Mouse (Mus musculus): ENCODE measurements at regions not wholly inside any gene's neighbourhood (a gene's known extent, or its start where the extent isn't known, plus 50 kb on each side); places are given as distances from the start of the nearest gene placed in this dataset.

- H3K27me3 ChIP-seq (ENCODE audit: insufficient read depth, low read length): 0 out of 2 replicates have a peak, but pooled peaks cover 2% of the 10 kb centered on the region
- H3K36me3 ChIP-seq (ENCODE audit: insufficient read depth, low read length): no peaks in the 10 kb centered on the region
- H3K4me1 ChIP-seq (ENCODE audit: insufficient read depth, low read length): no peaks in the 10 kb centered on the region
- no peak for ATAC-seq (ENCODE audit: low FRiP score, low TSS enrichment)
- no peak overlapping the region for H3K27ac ChIP-seq (ENCODE audit: low read length)
- no peak overlapping the region for H3K4me2 ChIP-seq (replicated peaks; ENCODE audit: low read depth, low read length)
- no peak overlapping the region for H3K9ac ChIP-seq (replicated peaks; ENCODE audit: low read length)
- H3K4me3 ChIP-seq (ENCODE audit: low read length): no peak overlapping the region
- 64% methylated on average over 1 of the region's 1 CpGs for WGBS
- H3K9me3 ChIP-seq (ENCODE audit: low read length): no peaks in the 10 kb centered on the region
These were observed 379.0 kb upstream of the Mgmt start for GRCm38 (mm10) chr7:136515376-136515775.

GRCm38 (mm10) chr7:136525821-136526220 is 368.6 kb upstream of the Mgmt start:
- no peak overlapping the region for H3K4me3 ChIP-seq (ENCODE audit: low read length)
- 72% methylated on average over 9 of the region's 9 CpGs for WGBS
- H3K27me3 ChIP-seq (ENCODE audit: insufficient read depth, low read length): no peaks in the 10 kb centered on the region
- H3K4me2 ChIP-seq (replicated peaks; ENCODE audit: low read depth, low read length): no peak overlapping the region
- H3K9ac ChIP-seq (replicated peaks; ENCODE audit: low read length): no peak overlapping the region
- H3K9me3 ChIP-seq (ENCODE audit: low read length): no peaks in the 10 kb centered on the region
- H3K4me1 ChIP-seq (ENCODE audit: insufficient read depth, low read length): peaks cover 6% of the 10 kb centered on the region; the same call in 1 of the 2 replicates
- H3K27ac ChIP-seq (ENCODE audit: low read length): no peak overlapping the region
- no peak for ATAC-seq (ENCODE audit: low FRiP score, low TSS enrichment)
- no peaks in the 10 kb centered on the region for H3K36me3 ChIP-seq (ENCODE audit: insufficient read depth, low read length)

GRCm38 (mm10) chr7:136530006-136530785 is 364.2 kb upstream of the Mgmt start:
- no peak overlapping the region for H3K9ac ChIP-seq (replicated peaks; ENCODE audit: low read length)
- no peak overlapping the region for H3K4me2 ChIP-seq (replicated peaks; ENCODE audit: low read depth, low read length)
- 61% methylated on average over 8 of the region's 8 CpGs for WGBS
- H3K36me3 ChIP-seq (ENCODE audit: insufficient read depth, low read length): no peaks in the 10 kb centered on the region
- no peak for ATAC-seq (ENCODE audit: low FRiP score, low TSS enrichment)
- no peak overlapping the region for H3K4me3 ChIP-seq (ENCODE audit: low read length)
- no peak overlapping the region for H3K27ac ChIP-seq (ENCODE audit: low read length)
- H3K27me3 ChIP-seq (ENCODE audit: insufficient read depth, low read length): no peaks in the 10 kb centered on the region
- H3K4me1 ChIP-seq (ENCODE audit: insufficient read depth, low read length): peaks cover 6% of the 10 kb centered on the region; the same call in 1 of the 2 replicates
- no peaks in the 10 kb centered on the region for H3K9me3 ChIP-seq (ENCODE audit: low read length)

DNA sequence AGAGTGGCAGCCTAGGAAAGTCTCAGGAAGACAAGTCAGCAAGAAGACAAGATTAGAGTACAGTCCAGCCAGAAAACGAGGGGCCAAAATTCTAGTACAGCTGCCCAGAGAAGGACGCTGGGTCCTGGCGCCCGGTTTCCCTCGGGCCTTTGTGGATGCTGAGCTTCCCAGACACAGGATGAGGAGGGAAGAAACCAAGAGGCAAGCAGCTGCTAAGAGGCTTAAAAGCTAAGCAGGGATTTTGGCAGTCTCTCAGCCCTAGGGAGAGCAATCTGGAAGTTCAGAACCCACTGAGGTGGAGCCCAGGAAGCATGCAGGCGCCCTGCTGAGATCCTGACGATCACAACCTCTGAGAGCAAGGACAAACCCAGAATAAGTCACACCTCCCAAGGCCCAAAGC is 363.1 kb upstream of the Mgmt start:
- 80% methylated on average over 7 of the region's 7 CpGs for WGBS
- no peak overlapping the region for H3K27ac ChIP-seq (ENCODE audit: low read length)
- no peak overlapping the region for H3K4me2 ChIP-seq (replicated peaks; ENCODE audit: low read depth, low read length)
- H3K27me3 ChIP-seq (ENCODE audit: insufficient read depth, low read length): no peaks in the 10 kb centered on the region
- ATAC-seq (ENCODE audit: low FRiP score, low TSS enrichment): no peak
- no peak overlapping the region for H3K9ac ChIP-seq (replicated peaks; ENCODE audit: low read length)
- H3K4me3 ChIP-seq (ENCODE audit: low read length): no peak overlapping the region
- peaks cover 6% of the 10 kb centered on the region; the same call in 1 of the 2 replicates for H3K4me1 ChIP-seq (ENCODE audit: insufficient read depth, low read length)
- H3K36me3 ChIP-seq (ENCODE audit: insufficient read depth, low read length): no peaks in the 10 kb centered on the region
- H3K9me3 ChIP-seq (ENCODE audit: low read length): no peaks in the 10 kb centered on the region

DNA sequence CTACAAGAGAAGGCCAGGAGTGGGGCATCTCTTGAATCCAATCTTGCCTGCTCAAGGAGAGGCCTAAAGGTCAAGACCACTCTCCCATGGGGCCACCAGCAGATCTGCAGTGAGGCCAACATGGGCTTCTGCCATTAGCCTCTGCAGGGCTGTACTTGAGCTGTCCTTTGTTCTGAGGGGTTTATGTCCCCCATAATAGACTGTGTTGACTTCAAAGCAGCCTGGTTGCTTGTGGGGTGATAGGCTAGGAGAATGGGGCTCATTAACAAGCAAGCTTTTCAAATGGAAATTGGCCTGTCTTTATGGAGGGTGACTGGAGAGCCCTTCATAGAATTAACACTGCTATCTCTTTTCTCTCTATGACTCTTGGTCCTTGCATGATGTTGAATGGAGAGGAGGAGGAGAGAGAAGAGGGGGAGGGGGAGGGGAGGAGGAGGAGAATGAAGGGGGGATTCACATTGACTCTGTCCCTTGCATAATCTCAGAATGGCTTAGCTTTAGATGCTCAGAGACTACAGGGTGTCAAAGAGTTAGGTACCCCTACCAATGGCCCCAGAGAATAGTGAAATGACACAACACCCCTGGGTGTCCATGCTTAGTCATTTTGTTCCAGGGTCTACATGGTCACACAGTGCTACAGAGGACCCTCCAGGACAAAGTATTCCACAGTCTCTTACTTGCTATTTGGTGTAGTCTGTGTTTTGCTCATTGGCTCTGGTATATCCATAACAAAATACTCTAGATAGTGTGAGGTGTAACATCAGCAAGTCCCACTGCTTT is 352.3 kb upstream of the Mgmt start:
- Histone ChIP-seq H3K36me3 (ENCODE audit: insufficient read depth, low read length) (no peaks in the 10 kb centered on the region), H3K4me1 (ENCODE audit: insufficient read depth, low read length) (no peaks in the 10 kb centered on the region), H3K27ac (ENCODE audit: low read length) (no peak overlapping the region), H3K27me3 (ENCODE audit: insufficient read depth, low read length) (0 out of 2 replicates have a peak, but pooled peaks cover 4% of the 10 kb centered on the region), H3K9me3 (ENCODE audit: low read length) (no peaks in the 10 kb centered on the region), H3K9ac (replicated peaks; ENCODE audit: low read length) (no peak overlapping the region), H3K4me3 (ENCODE audit: low read length) (no peak overlapping the region), H3K4me2 (replicated peaks; ENCODE audit: low read depth, low read length) (no peak overlapping the region)
- no peak for ATAC-seq (ENCODE audit: low FRiP score, low TSS enrichment)

DNA sequence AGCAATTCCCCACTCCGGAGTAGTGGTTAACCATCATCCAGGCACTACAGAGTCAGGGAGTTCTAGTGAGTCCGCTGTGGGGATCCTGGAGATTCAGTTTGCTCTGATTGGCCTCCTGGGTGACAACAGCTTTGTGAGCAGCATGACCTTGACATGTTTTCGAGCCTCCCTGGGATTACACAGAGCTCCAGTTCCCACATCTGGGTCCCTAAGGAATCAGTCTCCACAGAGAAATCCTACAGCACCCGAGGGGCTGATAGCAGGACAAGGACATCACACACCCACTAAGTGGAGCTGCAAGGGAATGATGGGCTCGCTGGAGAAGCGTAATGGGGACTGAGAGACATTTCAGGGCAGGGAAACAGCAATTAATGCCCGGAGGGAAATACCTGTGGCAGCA is 351.5 kb upstream of the Mgmt start:
- no peak overlapping the region for H3K27ac ChIP-seq (ENCODE audit: low read length)
- WGBS: 80% methylated on average over 7 of the region's 7 CpGs
- H3K27me3 ChIP-seq (ENCODE audit: insufficient read depth, low read length): peaks cover 4% of the 10 kb centered on the region; the same call in 1 of the 2 replicates
- no peaks in the 10 kb centered on the region for H3K9me3 ChIP-seq (ENCODE audit: low read length)
- no peak overlapping the region for H3K4me3 ChIP-seq (ENCODE audit: low read length)
- H3K4me2 ChIP-seq (replicated peaks; ENCODE audit: low read depth, low read length): no peak overlapping the region
- no peaks in the 10 kb centered on the region for H3K36me3 ChIP-seq (ENCODE audit: insufficient read depth, low read length)
- H3K4me1 ChIP-seq (ENCODE audit: insufficient read depth, low read length): 0 out of 2 replicates have a peak, but pooled peaks cover 2% of the 10 kb centered on the region
- no peak for ATAC-seq (ENCODE audit: low FRiP score, low TSS enrichment)
- no peak overlapping the region for H3K9ac ChIP-seq (replicated peaks; ENCODE audit: low read length)

DNA sequence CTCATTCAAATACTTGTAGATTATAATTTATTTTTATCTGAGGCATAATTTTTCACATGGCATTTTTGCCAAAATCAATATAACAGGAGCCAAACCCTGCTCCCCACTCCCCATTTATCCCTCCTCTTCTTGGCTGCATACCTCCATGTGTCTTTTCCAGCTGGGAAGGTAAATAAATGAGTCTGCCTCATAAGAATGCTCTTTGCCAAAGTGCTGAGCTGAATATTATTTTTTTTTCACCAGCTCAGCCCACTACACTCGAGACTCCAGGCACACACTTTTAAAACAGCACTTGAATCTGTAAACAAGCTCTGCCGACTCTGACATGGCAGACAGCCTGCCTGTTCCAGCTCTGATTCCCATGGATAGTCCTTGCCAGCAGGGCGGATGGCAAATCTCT is 346.6 kb upstream of the Mgmt start:
- no peak for ATAC-seq (ENCODE audit: low FRiP score, low TSS enrichment)
- no peaks in the 10 kb centered on the region; the same call in 1 of the 2 replicates for H3K27me3 ChIP-seq (ENCODE audit: insufficient read depth, low read length)

DNA sequence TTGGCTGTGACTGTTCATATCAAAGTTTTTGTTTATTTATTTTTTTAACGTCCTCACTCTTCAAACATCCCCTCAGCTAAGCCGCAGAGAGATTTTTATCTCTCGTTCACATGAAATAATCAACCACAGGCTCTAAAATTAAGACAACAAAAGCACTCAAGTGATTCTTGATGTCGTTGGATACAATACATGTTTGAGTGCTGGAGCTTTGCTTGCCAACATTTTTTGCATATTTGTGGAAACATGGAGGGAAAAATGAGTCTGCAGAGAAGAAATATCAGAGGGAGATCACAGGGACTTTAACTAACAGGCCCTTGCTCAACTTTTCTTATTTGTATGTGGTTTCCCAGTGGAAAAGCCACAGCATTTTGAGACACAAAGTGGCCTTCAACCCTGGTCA is 338.0 kb upstream of the Mgmt start:
- Histone ChIP-seq H3K27me3 (ENCODE audit: insufficient read depth, low read length) (peaks cover 10% of the 10 kb centered on the region), H3K4me2 (replicated peaks; ENCODE audit: low read depth, low read length) (no peak overlapping the region), H3K27ac (ENCODE audit: low read length) (no peak overlapping the region), H3K9me3 (ENCODE audit: low read length) (no peaks in the 10 kb centered on the region), H3K4me1 (ENCODE audit: insufficient read depth, low read length) (no peaks in the 10 kb centered on the region), H3K36me3 (ENCODE audit: insufficient read depth, low read length) (no peaks in the 10 kb centered on the region), H3K9ac (replicated peaks; ENCODE audit: low read length) (no peak overlapping the region), H3K4me3 (ENCODE audit: low read length) (no peak overlapping the region)
- ATAC-seq (ENCODE audit: low FRiP score, low TSS enrichment): no peak
- 46% methylated on average over 4 of the region's 4 CpGs for WGBS

More for the DNA sequence above, 346.6 kb upstream of the Mgmt start:
- Histone ChIP-seq H3K9ac (replicated peaks; ENCODE audit: low read length) (no peak overlapping the region), H3K27ac (ENCODE audit: low read length) (no peak overlapping the region), H3K4me1 (ENCODE audit: insufficient read depth, low read length) (0 out of 2 replicates have a peak, but pooled peaks cover 4% of the 10 kb centered on the region), H3K36me3 (ENCODE audit: insufficient read depth, low read length) (no peaks in the 10 kb centered on the region), H3K4me2 (replicated peaks; ENCODE audit: low read depth, low read length) (no peak overlapping the region), H3K4me3 (ENCODE audit: low read length) (no peak overlapping the region), H3K9me3 (ENCODE audit: low read length) (no peaks in the 10 kb centered on the region)
- WGBS: 48% methylated on average over 3 of the region's 3 CpGs

- Histone ChIP-seq H3K27ac (ENCODE audit: low read length) (no peak overlapping the region), H3K4me3 (ENCODE audit: low read length) (no peak overlapping the region), H3K4me1 (ENCODE audit: insufficient read depth, low read length) (no peaks in the 10 kb centered on the region), H3K4me2 (replicated peaks; ENCODE audit: low read depth, low read length) (no peak overlapping the region), H3K27me3 (ENCODE audit: insufficient read depth, low read length) (peaks cover 7% of the 10 kb centered on the region), H3K9me3 (ENCODE audit: low read length) (no peaks in the 10 kb centered on the region), H3K36me3 (ENCODE audit: insufficient read depth, low read length) (no peaks in the 10 kb centered on the region), H3K9ac (replicated peaks; ENCODE audit: low read length) (no peak overlapping the region)
- 83% methylated on average over 6 of the region's 6 CpGs for WGBS
- ATAC-seq (ENCODE audit: low FRiP score, low TSS enrichment): no peak
These were observed 334.9 kb upstream of the Mgmt start for GRCm38 (mm10) chr7:136559536-136559935.

DNA sequence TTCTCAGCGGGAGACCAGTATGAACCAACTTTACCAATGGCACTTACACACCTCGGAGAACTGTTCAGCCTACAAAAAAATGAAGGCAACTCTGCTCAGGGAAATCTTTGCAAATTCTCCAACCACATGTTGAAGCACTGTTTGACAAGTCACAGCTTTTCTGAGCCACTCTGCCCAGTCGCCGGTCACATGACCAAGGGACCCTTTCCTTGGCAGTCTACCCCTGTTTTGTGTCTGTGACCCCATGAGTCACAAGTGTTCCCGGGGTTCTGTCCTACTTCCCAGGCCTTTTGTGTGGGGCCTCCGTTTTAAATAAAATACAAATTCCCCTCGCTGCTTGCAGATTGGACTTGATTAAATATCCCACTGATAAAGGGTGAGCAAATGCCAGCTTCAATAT is 323.5 kb upstream of the Mgmt start:
- WGBS: 70% methylated on average over 7 of the region's 7 CpGs
- no peak overlapping the region for H3K4me3 ChIP-seq (ENCODE audit: low read length)
- no peaks in the 10 kb centered on the region for H3K27me3 ChIP-seq (ENCODE audit: insufficient read depth, low read length)
- ATAC-seq (ENCODE audit: low FRiP score, low TSS enrichment): no peak
- H3K9ac ChIP-seq (replicated peaks; ENCODE audit: low read length): no peak overlapping the region
- no peak overlapping the region for H3K27ac ChIP-seq (ENCODE audit: low read length)
- H3K9me3 ChIP-seq (ENCODE audit: low read length): no peaks in the 10 kb centered on the region
- H3K4me2 ChIP-seq (replicated peaks; ENCODE audit: low read depth, low read length): no peak overlapping the region
- no peaks in the 10 kb centered on the region for H3K36me3 ChIP-seq (ENCODE audit: insufficient read depth, low read length)
- no peaks in the 10 kb centered on the region for H3K4me1 ChIP-seq (ENCODE audit: insufficient read depth, low read length)

Measured in kidney, embryonic 16.5 days (tissue).